Mouse (Mus musculus) liver, adult (tissue): ENCODE measurements at regions not wholly inside any gene's neighbourhood (a gene's known extent, or its start where the extent isn't known, plus 50 kb on each side); places are given as distances from the start of the nearest gene placed in this dataset.

Experiments
- GATA4 ChIP-seq: IDR thresholded peaks from 2 replicates; pipeline ENCODE4 v1.6.1; 2014; ENCODE audit warnings: mild to moderate bottlenecking, low read length; ENCODE audit not compliant: insufficient replicate concordance

GRCm38 (mm10) chr5:132858846-132859510, 315.8 kb upstream of the Auts2 start:
- no peak for TF ChIP-seq GATA4

- no peak for TF ChIP-seq GATA4
Observed at GRCm38 (mm10) chr5:132855619-132856510, 312.7 kb upstream of the Auts2 start.

- no peak for TF ChIP-seq GATA4
Observed at GRCm38 (mm10) chr5:132850770-132851169, 307.6 kb upstream of the Auts2 start.

DNA sequence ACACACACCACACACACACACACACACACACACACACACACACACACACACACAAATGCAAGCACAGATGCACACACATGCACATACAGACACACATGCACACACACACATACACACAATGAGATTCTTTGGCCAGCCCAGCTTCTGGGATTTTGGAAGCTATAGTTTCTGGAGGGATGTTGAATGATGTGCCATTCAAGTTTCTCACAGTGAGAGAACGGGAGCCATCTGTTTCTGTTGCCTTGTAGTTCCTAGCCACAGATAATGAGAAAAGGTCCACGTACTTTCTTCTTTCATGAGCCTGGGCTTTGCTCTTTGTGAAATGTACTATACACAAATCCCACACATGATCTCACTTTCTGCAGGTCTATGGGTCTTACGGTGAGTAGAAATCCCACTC, 304.9 kb upstream of the Auts2 start:
- no peak for TF ChIP-seq GATA4

DNA sequence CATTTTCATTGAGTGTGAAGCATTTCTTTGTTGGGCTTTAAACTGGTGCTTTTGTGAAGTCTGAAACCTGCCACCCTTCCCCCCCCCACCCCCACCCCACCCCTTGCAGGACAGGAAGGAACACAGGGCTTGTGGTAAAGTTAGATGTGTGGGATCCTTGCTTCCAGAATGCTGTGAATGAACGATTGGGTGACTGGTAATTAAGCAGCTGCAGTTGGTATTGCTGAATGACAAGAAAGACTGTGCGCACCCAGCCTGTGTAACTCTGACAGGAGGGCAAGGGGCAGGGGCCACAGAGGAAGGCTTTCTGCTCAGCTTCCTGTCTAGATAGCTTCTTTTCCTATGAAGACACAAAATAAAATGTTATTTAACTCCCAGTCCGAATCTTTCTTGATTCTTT, 300.1 kb upstream of the Auts2 start:
- no peak for TF ChIP-seq GATA4

DNA sequence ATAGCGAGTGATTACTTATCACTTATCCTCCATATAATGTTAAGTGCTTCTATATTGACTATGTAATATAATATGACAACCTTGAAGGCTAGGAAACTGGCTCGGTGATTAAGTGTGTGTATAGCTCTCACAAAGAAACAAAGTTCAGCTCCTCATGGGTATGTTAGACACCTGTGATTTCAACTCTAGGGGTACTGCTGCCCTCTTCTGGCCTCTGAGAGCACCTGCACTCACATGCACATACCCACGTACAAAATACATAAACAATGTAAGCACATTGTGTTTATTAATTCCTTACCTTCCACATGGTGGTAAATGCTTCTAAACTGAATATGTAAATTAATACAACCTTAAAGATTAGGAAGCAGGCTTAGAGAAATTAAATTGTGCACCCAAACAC, 298.6 kb upstream of the Auts2 start:
- no peak for TF ChIP-seq GATA4

GRCm38 (mm10) chr5:132837420-132837819, 294.3 kb upstream of the Auts2 start:
- no peak for TF ChIP-seq GATA4

DNA sequence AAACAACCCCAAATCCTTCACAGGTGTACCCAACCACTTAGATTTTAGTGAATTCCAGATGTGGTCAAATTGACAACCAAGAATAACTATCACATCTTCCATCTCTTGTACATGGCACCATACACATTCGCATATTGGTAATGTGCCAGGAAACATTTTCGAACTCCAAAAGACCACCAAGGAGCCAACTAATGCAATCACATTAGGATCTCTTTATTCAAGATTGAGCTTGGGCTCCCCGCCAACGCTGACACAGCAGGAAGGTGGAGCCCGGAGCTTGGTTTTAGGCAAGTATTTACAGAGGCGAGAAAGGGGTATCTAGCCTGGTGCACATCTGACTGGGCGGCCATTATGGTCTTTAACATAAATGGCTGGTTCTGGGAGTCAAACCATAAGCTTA, 285.8 kb upstream of the Auts2 start:
- no peak for TF ChIP-seq GATA4

DNA sequence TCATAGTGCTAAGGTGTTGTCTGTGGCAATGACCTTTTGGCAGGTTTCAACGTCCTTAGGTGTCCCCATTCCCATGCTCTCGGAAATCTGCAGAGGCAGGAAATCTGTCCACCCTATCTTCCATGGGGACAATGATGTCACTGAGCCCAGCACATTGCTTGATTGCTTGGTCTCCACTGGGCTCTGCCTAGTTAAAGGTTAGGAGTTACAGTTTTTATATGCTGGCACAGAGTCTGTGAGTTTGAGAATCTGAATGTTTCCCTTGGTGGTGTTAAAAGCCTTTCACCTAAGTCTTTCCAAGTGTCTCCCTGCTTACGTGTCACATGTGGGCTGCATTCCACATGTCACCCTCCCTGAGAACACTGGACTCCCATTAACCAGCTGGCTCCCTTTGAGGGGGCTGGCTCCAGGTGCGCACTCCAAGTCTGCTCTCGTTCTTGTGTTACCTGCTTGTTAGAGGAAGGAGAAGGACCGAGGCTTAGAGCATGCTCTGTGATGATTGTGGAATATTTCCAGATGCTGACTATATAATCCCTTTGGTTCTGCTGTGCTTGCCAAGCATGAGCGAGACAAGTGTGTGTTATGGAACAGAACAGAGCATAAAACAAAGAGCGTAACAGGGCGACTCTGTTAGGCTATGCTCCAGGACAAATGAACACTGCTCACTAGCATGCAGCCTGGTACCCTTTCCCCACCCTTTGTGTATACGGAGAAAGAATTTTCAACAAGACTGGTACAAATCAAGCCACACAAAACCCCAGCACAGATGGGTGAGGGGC, 284.6 kb upstream of the Auts2 start:
- TF ChIP-seq GATA4, result no peak

- no peak for TF ChIP-seq GATA4
Observed at GRCm38 (mm10) chr5:132826009-132826408, 282.9 kb upstream of the Auts2 start.

DNA sequence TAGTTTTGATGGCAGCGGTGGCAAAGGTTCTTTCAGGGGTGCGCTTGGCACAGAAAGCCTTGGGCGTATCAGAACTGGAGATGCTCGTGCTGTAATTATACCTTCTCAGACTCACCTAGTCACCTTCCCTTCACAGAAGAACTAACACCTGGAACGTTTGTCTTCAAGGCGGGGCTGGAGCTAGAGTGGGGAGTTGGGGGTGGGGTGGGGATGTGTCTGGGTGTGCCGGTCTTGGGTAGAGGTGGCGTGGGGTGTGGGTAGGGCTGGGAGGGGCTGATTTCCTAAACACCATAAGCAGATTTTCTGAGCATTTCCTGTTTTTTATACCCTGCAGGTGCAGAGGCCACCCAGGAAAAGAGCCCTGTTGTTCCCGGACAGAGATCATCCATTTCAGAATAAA, 274.5 kb upstream of the Auts2 start:
- TF ChIP-seq GATA4, result no peak

DNA sequence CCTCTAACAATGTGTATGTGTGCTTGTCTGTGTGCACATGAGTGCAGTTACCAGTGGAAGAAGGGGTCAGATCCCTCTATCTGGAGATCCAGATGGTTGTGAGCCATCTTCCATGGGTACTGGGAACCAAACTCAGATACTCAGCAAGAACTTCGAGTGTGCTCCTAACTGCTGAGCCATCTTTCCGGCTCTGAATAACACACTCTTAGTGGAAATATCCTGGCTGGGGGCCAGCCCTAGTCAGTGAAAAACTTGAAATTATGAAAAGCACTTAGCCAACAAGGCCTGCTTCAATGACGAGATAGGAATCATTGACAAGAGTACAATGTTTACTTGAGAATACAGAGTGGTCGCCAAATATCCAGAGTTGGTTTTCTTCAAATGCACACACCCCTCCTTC, 266.0 kb upstream of the Auts2 start:
- TF ChIP-seq GATA4, result no peak

DNA sequence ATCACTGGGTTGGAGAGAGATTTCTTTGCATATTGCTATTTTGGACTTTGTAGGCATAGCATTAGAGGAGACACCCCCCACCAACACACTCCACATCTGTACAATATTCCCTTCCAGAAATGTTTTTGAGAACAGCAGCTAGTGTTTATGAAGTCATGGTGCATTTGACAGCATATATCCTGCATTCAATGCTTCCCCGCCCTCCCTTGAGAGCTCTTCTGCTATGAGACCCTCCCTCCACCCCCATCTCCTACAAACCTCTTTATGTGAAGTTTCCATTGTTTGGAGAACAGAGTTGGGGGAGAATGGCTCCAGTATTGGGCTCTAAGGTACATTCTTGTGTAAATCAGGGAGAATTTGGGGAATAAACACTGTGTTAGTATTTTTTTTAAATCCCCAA, 252.9 kb upstream of the Auts2 start:
- no peak for TF ChIP-seq GATA4

DNA sequence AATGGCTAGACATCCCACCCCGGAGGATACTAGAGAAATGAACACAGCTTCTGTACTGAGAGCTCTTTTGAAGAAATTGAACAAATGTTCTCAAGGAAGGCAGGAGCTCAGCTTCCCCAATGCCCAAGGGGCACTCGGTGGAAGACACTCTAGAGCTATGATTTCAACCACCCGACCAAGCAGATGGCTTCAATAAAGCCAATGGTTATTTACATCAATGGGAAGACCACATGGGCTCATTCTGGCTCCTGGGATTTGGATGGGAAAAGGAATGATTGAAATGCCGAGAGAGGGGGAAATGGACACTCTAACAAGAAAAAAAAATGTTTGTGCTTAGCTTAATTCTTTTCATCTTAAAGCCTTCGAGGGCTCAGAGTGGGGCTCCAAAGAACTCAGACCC, 249.3 kb upstream of the Auts2 start:
- TF ChIP-seq GATA4, result no peak

DNA sequence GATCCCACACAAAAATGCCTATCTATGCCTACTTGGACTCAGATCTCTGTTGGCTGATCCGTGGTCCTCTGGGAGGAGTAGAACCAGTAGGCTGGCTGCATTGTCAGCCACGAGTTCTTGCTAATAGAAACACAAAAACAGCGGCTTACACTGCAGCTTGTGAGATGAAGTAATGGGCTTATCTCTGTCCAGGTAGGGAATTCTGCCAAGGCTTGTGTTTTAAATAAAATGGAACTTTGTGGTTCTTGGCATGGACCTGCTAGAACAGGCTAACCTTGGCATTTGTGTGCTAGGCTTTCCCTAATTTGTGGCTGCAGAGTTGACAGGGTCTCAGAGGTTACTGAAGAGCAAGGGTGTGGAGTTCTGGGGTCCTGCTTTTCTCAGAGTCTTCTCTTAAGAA, 242.1 kb upstream of the Auts2 start:
- TF ChIP-seq GATA4, result no peak

DNA sequence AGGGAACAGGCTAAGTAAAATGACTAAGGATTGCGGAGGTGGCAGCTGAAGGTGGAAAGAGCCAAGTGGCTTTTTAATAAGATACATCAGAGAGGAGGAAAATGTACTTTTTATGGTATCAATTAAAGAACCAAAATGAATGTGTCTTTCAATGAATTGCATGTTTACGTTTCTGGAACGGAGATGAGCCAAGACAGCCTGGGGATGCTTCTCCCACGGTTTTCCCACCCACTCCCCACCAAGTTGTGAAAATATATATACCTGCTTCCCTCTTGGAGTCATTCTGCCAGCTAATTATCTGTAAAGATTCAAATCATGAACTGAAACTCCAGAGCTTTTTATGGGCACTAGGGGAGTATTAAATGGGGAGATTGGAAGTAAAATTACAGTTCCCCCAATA, 241.6 kb upstream of the Auts2 start:
- TF ChIP-seq GATA4, result no peak

- no peak for TF ChIP-seq GATA4
Observed at GRCm38 (mm10) chr5:132774141-132774680, 231.1 kb upstream of the Auts2 start.
